Mouse (Mus musculus) T-cell, adult 2 months (primary cell): ENCODE measurements around the gene Ppp1r9b.

ENCODE experiments used
- DNase-seq: peaks from one replicate; pipeline ENCODE4 v3.0.0; 2022; ENCODE audit warnings: low spot score

The Ppp1r9b gene

DNA sequence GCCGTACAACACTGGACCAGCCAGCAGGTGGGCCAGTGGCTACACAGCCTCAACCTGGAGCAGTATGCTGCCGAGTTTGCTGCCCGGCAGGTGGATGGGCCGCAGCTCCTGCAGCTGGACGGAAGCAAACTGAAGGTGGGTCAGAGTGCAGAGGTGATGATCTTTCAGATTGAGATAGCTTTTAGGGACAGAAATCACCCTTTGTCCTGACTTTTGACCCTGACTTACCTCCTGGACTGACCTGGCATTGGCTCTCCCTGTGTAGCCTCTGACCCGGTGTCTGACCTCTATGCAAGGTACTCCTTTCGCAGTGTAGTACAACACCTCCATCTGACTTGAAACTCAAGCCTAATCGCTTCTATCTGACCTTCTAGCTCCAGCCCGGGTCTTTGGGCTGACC is 32.6 kb downstream of the Ppp1r9b start:
- no peak for DNase-seq

DNA sequence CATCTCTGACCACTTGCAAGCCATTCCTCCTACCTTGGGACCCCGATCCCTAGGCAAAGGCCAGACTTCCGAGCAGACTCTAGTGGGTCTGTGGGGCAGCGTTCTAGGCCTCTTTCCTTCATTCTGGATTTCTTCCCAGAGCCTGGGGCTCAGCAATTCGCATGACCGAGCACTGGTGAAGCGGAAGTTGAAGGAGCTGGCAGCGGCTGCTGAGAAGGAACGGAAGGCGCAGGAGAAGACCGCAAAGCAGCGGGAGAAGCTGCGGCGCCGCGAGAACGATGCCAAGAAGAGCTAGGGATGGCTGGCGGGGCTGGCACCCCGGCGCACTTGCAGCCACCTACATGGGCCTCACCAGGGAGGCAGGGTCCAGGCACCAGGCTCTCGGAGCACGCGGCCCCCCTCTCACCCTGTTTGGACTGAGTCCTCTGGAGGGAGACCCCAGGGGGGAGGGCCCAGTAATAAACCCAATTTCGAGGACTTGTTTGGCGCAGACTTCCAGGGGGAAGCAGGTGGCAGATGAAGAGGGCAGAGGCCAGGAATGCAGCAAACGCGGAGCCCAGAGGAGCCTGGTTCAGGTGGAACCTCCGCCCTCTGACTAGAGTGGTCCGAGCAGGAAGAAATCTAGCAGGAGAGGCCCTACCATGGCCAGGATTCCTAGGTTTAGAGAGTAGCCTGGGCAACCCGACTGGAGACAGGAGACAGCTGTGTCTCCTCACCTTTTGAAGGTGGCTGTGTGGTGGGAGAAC is 33.8 kb downstream of the Ppp1r9b start:
- no peak for DNase-seq

DNA sequence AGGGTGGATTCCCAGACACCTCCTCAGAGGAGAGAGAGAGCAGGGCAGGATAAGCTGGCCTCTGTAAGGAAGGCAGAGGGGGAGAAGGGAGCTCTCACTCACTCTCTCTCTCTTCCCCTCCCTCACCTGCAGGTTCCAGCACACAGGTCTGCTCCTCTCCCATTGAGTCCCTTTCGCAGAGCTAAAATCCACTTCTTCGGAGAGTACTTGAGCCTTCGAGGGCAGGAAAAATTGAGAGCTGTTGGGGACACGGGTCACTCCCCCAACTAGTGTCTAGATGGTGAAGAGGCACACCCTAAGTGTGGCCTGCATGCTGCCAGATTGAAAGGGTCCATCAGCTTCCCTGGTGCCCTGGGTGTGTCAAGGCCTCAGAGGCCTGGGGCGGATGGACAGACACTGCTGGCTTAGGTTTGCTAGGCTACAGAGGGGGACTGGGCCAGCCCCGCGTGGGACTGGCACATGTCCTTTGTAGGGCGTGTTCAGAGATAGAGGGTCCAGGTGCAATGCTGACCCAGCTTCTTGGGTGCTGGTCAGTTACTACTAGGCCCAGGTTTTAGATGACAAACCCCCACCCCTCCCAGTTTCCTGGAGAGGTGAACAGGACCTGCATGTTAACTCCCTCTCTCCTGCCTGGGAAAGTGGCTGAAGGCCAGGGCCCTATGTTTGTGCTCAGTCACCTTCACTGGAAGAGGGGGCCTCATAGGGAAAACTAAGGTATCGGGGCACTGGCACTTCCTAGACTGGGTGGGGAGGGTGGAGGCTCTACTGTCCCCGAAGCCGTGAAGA is 34.6 kb downstream of the Ppp1r9b start:
- DNase-seq, result no peak

DNA sequence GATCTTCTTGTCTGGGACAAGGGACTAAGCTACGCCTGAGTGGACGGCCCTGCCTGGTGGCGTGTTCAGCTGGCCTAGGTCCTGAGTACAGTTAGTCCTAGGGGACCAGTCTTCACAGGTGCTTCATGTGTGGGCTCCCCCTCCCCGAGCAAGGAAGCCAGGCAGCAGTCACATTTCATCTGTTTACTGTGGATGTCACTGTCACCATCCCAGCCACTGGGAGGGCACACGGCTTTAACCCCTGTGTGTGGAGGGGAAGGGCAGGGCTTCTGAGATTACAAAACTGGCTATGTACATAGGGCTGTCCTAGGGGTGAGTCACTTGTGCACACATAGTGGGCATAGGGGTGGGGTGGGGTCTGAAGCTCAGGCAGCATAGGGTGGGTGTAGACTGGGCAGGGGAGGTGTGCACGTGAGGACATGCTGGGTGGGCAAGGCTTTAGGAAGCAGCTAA is 35.3 kb downstream of the Ppp1r9b start:
- no peak for DNase-seq

DNA sequence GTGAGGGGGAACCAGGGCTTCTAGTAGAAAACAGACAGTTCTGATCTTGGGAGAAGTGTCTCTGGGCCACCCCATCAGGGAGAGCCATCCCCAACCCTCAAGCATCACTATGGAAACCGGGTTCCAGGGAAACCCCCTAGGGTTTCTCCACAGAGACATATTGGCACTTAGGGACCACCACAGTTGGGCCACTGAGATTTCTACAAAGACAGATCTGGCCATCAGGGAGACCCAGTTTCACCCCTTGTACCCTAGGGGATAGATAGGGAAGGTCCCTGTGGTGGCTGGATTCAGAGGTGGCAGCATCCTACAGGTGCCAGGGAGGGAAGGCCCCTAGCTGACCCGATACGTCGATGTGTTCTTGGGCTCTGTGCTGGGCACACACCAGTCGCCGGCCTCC is 36.0 kb downstream of the Ppp1r9b start:
- no peak for DNase-seq

DNA sequence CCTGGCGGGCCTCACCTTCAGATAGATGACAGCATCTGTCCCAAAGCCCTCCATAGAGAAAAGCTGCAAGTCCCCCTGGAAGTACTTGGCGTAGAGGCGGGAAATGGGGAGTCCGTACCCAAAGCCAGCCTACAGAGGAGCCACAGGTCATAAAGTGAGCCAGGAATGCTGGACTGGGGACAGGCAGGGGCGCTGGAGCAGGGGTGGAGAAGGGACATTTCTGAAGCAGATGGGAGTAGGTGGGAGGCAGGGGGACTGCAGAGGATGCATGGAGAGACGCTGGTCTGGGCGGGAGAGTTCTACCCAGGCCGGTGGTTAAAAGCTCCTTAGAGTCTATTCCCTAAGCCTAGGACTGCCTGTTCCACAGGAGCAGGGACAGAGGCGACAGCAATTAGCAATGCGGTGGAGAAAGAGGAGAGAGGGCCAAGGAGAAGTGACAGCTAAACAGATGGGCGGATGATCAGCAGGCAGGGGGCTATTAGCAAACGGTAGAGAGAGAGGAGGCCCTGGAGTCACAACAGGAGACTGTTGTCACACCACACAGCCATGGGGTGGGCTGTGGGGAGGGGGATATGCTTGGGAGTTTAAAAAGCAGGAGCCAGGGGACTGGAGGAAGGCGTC is 37.1 kb downstream of the Ppp1r9b start:
- DNase-seq, result no peak

DNA sequence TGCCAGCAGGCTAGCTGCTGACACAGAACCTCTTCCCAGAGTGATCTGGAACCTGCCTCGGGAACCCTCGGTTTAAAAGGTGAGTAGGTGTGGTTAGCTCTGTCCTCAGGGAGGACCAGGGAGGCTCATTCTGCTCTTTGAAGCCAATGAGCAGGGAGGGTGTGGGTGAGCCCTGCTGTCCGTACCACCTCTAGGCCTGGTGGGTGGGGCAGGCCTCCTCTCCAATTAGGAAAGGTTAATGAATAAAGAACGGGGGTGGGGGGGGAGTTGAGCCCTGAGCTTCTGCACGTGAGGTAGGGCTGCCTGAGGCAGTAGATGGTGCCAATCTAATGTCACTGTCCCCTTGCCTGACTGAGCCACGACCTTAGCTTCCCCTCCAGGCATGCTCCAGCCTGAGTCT is 42.1 kb downstream of the Ppp1r9b start:
- no peak for DNase-seq

DNA sequence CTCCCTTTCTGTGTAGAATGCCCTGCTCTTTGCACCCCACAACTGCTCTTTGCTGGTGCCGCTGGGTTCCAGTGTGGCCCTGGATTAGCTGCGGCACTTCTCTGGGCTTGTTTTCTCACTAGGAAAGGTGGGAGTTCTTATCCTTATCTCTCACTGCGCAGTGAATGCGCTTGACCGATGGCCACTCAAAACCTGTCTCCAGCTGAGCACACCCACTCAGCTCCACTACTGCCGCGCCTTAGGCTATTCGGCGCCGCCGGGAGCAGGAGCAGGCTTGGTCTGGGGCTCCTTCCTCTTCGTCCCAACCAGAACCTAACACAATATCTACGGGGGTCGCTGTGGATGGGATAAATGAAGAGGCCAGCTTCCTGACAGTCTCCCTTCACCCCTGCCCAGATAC is 42.8 kb downstream of the Ppp1r9b start:
- DNase-seq, result no peak

DNA sequence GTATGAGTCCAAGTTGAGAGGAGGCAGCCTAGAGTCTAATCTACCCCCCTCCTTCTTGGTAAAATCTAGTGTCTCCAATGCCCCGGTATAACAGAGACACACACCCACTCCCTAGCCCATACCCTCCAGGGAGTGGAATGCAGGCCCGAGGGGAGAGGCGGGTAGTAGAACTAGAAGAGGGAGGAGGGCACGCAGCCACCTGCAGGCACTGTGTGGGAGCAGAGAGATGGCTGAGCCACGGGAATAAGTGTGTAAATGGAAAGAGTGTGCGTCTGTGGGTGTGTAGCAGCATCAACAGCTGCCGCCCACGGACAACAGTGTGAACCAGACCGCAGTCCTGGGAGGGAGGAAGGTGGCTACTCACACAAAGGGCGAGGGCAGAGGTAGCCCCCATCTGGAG is 44.1 kb downstream of the Ppp1r9b start:
- no peak for DNase-seq

DNA sequence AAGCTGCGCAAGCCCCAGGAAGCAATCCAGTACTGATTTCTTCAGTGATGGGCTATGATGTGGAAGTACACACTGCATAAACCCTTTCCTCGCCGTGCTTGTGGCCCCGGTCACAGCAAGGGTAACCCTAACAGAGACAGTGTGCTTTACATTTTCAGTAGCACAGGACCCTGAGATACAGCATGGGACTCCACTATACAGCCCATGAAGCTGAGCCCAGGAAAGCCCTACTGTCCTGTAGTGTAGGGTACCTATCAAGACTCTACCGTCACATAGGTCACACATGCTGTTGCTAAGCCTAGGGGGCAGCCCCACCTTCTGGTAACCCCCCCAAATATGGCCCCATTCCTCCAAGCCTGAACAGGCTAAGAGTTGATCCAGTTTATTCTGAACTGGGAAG is 45.7 kb downstream of the Ppp1r9b start:
- DNase-seq, result no peak

DNA sequence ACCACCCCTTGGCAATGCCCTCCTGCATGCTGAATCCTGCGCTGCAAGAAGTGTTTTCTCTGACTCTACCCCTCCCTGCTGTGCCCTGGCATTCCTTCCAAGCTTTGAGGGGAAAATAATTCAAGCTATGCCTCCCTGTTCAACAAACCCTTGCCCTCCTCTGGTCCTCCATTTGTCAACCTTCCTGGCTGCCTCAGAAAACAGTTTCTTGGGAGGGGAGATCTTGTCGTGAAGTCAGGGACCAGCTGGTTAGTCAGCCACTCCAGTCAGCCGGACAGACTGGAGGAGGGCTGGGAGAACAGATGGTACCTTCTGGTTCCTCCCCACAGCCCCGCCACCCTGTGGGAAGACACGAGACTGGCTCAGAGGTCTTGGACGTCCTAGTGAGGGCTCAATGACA is 46.5 kb downstream of the Ppp1r9b start:
- no peak for DNase-seq

DNA sequence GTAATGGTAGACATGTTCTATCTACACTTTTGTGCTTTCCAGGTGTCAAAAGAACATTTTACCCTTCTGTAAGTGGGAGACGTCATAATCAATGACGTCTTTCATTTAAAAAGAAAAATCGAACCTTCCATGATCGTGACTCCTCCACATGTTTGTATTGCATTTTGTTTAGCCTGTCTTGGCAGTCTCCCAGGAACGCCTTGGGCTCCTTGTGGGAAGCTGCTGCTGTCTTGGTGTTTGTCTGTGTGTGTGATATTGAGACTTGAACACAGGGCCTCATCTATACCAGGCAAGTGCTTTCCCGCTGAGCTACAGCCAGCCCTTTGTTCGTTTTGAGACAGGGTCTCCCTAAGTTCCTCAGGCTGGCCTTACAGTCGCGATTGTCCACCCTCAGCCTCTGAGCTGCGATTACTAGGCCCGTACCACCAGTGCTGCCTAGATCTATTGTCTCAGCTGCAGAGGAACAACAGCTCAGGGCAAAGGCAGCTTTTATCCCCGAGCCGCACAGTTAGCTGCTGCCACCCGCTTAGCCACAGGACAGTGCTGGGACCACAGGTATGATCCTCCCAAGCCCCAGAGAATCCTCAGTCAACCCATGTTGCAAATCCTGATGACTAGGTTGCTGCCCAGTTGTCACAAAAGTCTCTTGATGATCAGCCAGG is 47.5 kb downstream of the Ppp1r9b start:
- DNase-seq, result no peak

DNA sequence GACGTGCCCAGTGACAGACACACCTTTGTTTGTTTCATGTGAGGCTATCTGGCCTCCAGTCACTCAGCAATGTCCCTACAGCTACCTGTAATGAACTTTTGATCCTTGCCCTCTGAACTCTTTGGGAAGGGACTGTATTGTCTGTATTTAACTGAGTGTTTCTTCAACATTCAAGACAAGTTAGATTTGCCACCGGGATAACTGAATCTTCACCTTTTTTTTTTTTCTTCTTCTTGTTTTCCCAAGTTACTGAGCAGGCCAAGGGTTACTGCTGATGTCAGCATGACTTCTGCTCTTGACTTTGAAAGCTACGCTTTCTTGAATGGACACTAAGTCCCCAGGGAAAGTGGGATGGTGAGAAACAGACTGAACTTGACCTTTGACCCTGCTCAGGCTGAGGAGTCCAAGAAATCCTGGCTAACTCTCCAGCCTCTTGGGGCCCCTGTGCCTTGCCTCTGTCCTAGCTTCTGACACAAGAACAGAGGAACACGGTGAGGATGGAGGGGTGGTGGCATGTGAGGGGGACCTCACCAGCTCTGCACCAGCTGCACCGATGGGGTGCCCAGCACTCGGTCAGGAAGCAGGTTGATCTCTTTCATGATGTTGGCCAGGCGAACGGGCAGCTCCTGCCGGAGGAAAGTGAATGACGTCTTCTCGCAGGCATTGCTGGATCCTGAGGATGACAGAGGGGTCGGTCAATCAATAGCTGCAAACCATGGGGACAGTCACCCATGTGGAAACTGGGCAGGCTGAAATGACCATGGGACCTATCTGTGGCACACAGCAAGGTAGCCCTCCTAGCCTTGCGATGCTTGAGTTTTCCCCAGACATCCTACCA is 48.2 kb downstream of the Ppp1r9b start:
- no peak for DNase-seq

DNA sequence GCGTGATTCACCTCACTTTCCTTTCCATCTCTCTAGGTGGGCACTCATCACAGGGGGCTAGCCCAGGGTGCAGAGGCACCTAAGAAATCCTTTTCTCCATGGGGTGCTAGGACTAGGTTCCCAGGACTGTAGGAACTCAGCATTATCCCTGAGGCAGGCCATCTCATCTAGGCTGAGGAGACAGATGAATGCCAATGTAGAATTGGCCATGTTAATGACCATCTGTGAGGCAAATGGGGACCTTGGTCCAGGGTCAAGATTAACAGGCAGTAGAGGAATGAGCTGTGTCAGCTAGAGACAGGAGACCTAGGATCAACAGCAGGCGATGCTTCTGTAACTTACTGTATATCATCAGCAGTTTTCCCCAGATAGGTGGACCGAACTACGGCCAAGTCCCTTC is 48.9 kb downstream of the Ppp1r9b start:
- no peak for DNase-seq

DNA sequence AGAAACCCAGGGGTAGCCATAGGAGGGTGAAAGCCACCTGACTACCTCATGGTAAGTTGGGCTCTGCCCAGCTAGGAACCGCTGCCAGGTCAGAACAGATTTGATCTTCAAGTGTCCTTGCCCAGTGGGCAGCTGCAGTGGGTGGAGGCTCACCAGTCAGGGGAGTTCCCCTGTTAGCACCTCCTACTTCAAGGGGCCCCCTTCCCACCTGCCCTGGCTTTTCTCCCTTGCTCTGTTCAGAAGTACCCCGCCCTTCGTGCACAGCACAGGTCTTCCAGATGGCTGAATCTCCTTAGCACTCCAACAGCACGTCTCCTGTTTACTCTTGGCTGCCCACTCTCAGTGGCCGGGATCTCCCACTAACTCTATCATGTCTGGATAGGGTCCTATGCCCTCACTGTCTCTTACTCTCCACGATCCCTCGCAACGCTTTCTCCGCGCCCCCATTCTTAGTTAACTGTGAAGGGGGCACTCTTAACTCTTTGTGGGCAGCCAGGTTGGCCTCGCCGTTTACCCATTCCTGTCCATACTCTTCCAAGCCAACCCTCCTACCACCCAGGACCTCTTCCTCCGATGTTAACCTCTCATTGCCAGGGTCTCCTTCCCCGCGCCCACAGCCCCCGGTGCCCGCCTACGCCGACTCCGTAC is 49.8 kb downstream of the Ppp1r9b start:
- peak; percentile 8 for DNase-seq

DNA sequence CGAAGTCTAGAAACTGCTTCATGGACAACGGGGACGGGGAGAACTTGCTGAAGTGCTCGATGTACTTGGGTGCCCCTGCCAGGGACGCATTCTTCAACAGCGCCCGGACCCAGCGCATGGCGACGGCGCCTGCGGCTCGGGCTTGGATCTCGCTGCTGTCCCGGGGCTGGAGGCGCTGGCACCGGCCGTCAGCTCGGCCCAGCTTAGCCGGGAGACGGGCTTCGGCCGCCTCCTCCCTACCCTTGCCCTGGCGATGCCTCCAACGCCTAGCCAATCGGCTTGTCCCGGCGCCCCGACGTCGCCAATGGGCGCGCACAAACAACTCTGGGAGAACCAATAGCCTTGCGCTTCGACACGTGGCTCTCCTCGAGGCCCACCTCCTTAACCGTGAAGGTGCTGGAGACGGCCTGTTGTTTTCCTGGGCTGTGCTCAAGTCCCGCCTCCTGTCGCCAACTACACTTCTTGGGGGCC is 50.3 kb downstream of the Ppp1r9b start, which contains the start of gene Pdk2:
Gene Pdk2 (minus strand): TSS at position 216 of the 471 bp plus-strand sequence.
- DNase-seq, result peak; percentile 92

DNA sequence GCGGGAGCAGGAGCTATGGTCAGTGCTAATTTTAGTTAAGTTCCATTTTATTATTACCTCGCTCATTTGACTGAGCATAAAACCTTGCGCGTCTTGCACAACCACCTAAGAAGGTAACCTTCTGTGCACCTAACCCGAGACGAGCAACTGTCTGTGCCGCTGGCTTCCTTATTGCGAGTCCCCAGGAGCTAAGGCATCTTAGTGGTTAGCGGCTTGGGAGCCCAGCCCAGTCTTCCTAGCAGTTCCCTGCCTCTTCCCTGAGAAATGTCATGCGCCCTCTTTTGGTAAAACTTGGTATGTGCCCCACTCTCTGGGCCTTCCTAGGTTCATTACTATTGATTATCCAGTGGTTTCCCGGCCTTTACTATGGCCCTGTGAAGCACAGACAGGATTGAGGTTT is 51.3 kb downstream of the Ppp1r9b start:
- peak; percentile 35 for DNase-seq

DNA sequence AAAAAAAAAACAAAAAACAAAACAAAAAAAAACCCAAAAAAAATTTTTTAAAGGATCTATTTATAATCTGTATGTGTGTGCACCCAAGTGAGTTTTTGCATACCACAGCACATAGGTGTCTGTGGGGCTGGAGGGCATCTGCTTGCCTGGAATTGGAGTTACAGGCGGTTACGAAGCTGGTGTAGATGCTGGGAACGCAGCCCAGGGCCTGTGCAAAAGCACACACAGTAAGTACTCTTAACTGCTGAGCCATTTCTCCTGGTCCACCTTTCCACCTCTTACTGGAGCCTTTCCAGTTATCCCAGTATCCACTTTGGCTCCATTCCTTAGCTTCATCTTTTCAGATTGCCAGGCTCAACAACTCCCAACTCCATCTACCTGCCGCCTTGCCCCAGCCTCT is 52.2 kb downstream of the Ppp1r9b start:
- no peak for DNase-seq

DNA sequence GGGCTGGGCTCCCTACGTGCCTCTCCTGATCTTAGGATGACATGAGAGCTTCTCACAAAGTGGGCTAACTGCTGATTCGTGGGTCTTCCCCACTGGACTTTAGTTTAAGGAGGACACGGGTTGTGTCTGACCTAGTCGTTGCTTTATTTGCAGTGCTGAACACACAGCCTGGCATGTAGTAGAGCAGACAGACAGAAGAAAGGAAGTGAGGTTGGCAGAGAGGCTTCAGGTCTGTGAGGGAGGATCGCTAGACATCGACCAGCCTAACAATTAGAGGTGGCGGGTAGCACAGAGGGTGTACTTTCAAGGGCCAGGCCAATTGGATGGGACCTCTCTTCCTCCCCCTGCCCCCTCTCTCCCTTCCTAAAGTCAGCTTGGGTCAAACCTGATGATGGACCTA is 52.8 kb downstream of the Ppp1r9b start:
- no peak for DNase-seq

DNA sequence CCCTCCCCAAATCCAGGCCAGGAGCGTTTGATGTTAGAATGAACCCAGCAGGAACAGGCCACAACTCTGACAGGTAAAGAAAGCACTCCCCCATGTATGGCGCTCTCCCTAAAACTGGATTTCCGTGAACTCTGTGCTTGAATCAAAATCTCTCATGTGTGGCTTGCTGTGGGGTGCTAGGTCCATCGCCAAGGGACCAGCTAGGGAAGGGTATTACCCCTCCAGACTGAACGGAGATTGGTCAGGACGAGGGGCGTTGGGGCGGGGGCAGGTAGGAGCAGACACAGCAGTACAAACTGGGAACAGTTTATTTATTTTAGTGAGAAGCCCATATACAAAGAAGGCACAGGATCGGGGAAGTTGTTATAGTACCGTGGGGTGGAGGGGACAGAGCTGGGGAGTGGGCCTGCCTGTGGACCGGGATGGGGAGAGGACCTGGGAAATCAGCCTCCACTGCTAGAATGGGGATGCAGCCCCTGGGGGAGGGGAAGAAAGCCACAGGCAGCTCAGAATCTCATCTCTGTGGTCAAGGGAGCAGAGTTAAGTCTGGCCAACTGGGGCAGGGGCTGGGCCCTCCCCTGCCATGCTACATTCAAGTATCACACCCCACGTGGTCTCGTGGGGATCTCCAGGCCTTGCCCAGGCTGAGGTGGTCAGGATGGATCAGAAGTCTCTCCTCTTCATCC is 53.5 kb downstream of the Ppp1r9b start:
- DNase-seq, result no peak
